8 mouse cellular contexts compared by ENCODE assay signal in genomic region chr11:95414536-95415161, GRCm38 (mm10). TPM values are rescaled to one million over a fixed set of nuclear protein-coding genes. Genes with fewer than 3 reads are reported as not detected.
A peak's percentile ranks its signal among the peaks of the same experiment; 100 is the strongest.
DNase-seq lines count a peak whose midpoint lies in the region; ATAC-seq and TF ChIP-seq lines count a peak whose summit lies in the region.

No protein-coding gene starts in this region.

- peak; percentile 91 for DNase-seq in MEL-GATA-1-ER (ENCODE audit: extremely low read depth, low read depth)
- DNase-seq in cerebellum, adult 2 months, result peak; percentile 95
- DNase-seq in forebrain, postnatal 0 days, result peak; percentile 98
- DNase-seq in heart, postnatal 4 days, result peak; percentile 99
- peak; percentile 96 for DNase-seq in layer of hippocampus, adult 2 months (ENCODE audit: low spot score in 2 of 2)
- DNase-seq in lung, adult 2 months, result peak; percentile 91
- DNase-seq in testis, postnatal 10 days (ENCODE audit: low spot score), result peak; percentile 95

- H3K27ac ChIP-seq in cerebellum, adult 2 months (ENCODE audit: insufficient read depth, low read length), result peak overlapping the region; percentile 91
- H3K27ac ChIP-seq in forebrain, postnatal 0 days (ENCODE audit: low read depth, low read length), result peak overlapping the region; percentile 94
- peak overlapping the region; percentile 97 for H3K27ac ChIP-seq in layer of hippocampus, adult 2 months
- H3K27ac ChIP-seq in neural tube, embryonic 15.5 days (replicated peaks), result peak overlapping the region; percentile 95

- H3K4me2 ChIP-seq in forebrain, postnatal 0 days (ENCODE audit: low read depth), result peak overlapping the region; percentile 64
- H3K4me2 ChIP-seq in neural tube, embryonic 15.5 days, result peak overlapping the region; percentile 76

- peak; percentile 90 for ATAC-seq in forebrain, postnatal 0 days
- ATAC-seq in neural tube, embryonic 15.5 days (ENCODE audit: low FRiP score), result peak; percentile 89

- H3K4me1 ChIP-seq in cerebellum, adult 2 months (ENCODE audit: control insufficient read depth, insufficient read depth, low read length), result peaks cover 3% of the 10 kb centered on the region; the same call in 1 of the 2 replicates
- peaks cover 14% of the 10 kb centered on the region for H3K4me1 ChIP-seq in forebrain, postnatal 0 days (ENCODE audit: insufficient read depth)
- H3K4me1 ChIP-seq in lung, adult 2 months (ENCODE audit: control insufficient read depth, insufficient read depth, low read length), result peaks cover 7% of the 10 kb centered on the region
- peaks cover 27% of the 10 kb centered on the region for H3K4me1 ChIP-seq in neural tube, embryonic 15.5 days

- peak; percentile 15; the same call in 1 of the 2 replicates for TF ChIP-seq CTCF in cerebellum, adult 2 months (IDR thresholded peaks at IDR 0.05; ENCODE audit: borderline replicate concordance, insufficient read depth, low read depth, low read length)
- TF ChIP-seq CTCF in forebrain, postnatal 0 days (IDR thresholded peaks at IDR 0.05; ENCODE audit: low read depth), result peak; percentile 82
- TF ChIP-seq CTCF in layer of hippocampus, adult 2 months (conservative IDR thresholded peaks at IDR 0.05), result peak; percentile 79
- 0 out of 2 replicates have a peak, but pooled peaks have one; percentile 10 for TF ChIP-seq CTCF in lung, adult 2 months (IDR thresholded peaks at IDR 0.05; ENCODE audit: insufficient read depth, low read length)

- under 1% methylated on average over 28 of the region's 28 CpGs for WGBS in cerebellum, adult 2 months
- 1% methylated on average over 28 of the region's 28 CpGs for WGBS in forebrain, postnatal 0 days
- under 1% methylated on average over 28 of the region's 28 CpGs for WGBS in lung, adult 2 months
- whole genome bisulfite sequencing in neural tube, embryonic 15.5 days, result under 1% methylated on average over 28 of the region's 28 CpGs

- TF ChIP-seq POLR2A in cerebellum, adult 2 months (IDR thresholded peaks at IDR 0.05; ENCODE audit: borderline replicate concordance, insufficient read depth, low read length), result peak; percentile 61; the same call in 1 of the 2 replicates
- peak; percentile 76; the same call in 1 of the 2 replicates for TF ChIP-seq POLR2A in lung, adult 2 months (IDR thresholded peaks at IDR 0.05; ENCODE audit: borderline replicate concordance, extremely low read depth, low read depth, low read length)

- no peaks in the 10 kb centered on the region for H3K27me3 ChIP-seq in cerebellum, adult 2 months (ENCODE audit: control insufficient read depth, insufficient read depth, low read length)
- no peaks in the 10 kb centered on the region for H3K27me3 ChIP-seq in forebrain, postnatal 0 days (ENCODE audit: insufficient read depth, low read length)
- no peaks in the 10 kb centered on the region for H3K27me3 ChIP-seq in neural tube, embryonic 15.5 days (replicated peaks)

- H3K9ac ChIP-seq in forebrain, postnatal 0 days, result peak overlapping the region; percentile 80
- H3K9ac ChIP-seq in neural tube, embryonic 15.5 days (replicated peaks), result peak overlapping the region; percentile 76

- no peaks in the 10 kb centered on the region for H3K9me3 ChIP-seq in forebrain, postnatal 0 days (ENCODE audit: low read length)
- H3K9me3 ChIP-seq in neural tube, embryonic 15.5 days (replicated peaks), result no peaks in the 10 kb centered on the region

- H3K36me3 ChIP-seq in forebrain, postnatal 0 days (ENCODE audit: insufficient read depth), result no peaks in the 10 kb centered on the region
- H3K36me3 ChIP-seq in neural tube, embryonic 15.5 days, result no peaks in the 10 kb centered on the region

- H3K4me3 ChIP-seq in cerebellum, adult 2 months (replicated peaks; ENCODE audit: insufficient read depth, low read depth, low read length), result peak overlapping the region; percentile 93
- H3K4me3 ChIP-seq in forebrain, postnatal 0 days (ENCODE audit: low read depth, low read length), result peak overlapping the region; percentile 59
- H3K4me3 ChIP-seq in layer of hippocampus, adult 2 months, result peak overlapping the region; percentile 86
- H3K4me3 ChIP-seq in lung, adult 2 months (replicated peaks; ENCODE audit: extremely low read depth, low read depth, low read length), result peak overlapping the region; percentile 80
- peak overlapping the region; percentile 64 for H3K4me3 ChIP-seq in neural tube, embryonic 15.5 days (replicated peaks)

RNA-seq across cellular contexts. Expression of gene Spop, which starts 0.8 kb away (rescaled TPM):
- 147 and 149 TPM in 2 replicates for polyA plus RNA-seq in cerebellum, adult 2 months (2012; rRNA removed)
- total RNA-seq in forebrain, postnatal 0 days (2014; rRNA removed), result 59.2 and 70.1 TPM in 2 replicates
- polyA plus RNA-seq in forebrain, postnatal 0 days (2015; fragmentation: Nextera tagmentation; extraction: Ambion mirVana), result 88.7 and 213 TPM in 2 replicates
- total RNA-seq in heart, postnatal 4 days (2021), result 100 to 1,000 TPM; 111 to 133 TPM
- 100 to 1,000 TPM; 170 to 176 TPM for total RNA-seq in layer of hippocampus, adult 2 months (2021)
- polyA plus RNA-seq in lung, adult 2 months (2012; rRNA removed), result 70.1 and 125 TPM in 2 replicates
- polyA plus RNA-seq in neural tube, embryonic 15.5 days (2015; fragmentation: Nextera tagmentation; extraction: Ambion mirVana), result 224 and 233 TPM in 2 replicates

RNA-seq across cellular contexts. Expression of gene Slc35b1, which starts 30.2 kb away (rescaled TPM):
- polyA plus RNA-seq in cerebellum, adult 2 months (2012; rRNA removed), result 88.5 and 90.3 TPM in 2 replicates
- 103 and 109 TPM in 2 replicates for total RNA-seq in forebrain, postnatal 0 days (2014; rRNA removed)
- 160 and 179 TPM in 2 replicates for polyA plus RNA-seq in forebrain, postnatal 0 days (2015; fragmentation: Nextera tagmentation; extraction: Ambion mirVana)
- total RNA-seq in heart, postnatal 4 days (2021), result 10 to 100 TPM; 57.1 to 60.5 TPM
- total RNA-seq in layer of hippocampus, adult 2 months (2021), result 10 to 100 TPM; 64.4 to 69.2 TPM
- polyA plus RNA-seq in lung, adult 2 months (2012; rRNA removed), result 60.6 and 80.9 TPM in 2 replicates
- 129 and 144 TPM in 2 replicates for polyA plus RNA-seq in neural tube, embryonic 15.5 days (2015; fragmentation: Nextera tagmentation; extraction: Ambion mirVana)

Comparison
In these comparisons a context has a peak if more than half of its experiments do, and no peak if none do; other contexts are left out.
1. Peak in every context shown above with its lines: DNase-seq, ATAC-seq, H3K4me3 ChIP-seq and H3K27ac ChIP-seq.
2. CTCF ChIP-seq: peak in every context shown above with its lines; median percentile 82 in forebrain, postnatal 0 days; 79 in layer of hippocampus, adult 2 months; 15 in cerebellum, adult 2 months; 10 in lung, adult 2 months.